Mouse (Mus musculus): ENCODE measurements around the gene Slc36a2. TPM values are rescaled to one million over a fixed set of nuclear protein-coding genes. Genes with fewer than 3 reads are reported as not detected.

The Slc36a2 gene
- polyA plus RNA-seq, 1 experiment, result 38.6 TPM

GRCm38 (mm10) chr11:55146855-55147254, 38.0 kb downstream of the Slc36a2 start:
- 97% methylated on average over 1 of the region's 1 CpGs for WGBS
- DNase-seq, result no peak
- no peak overlapping the region for H3K4me3 ChIP-seq (ENCODE audit: control insufficient read depth, insufficient read depth, low read length)
- no peaks in the 10 kb centered on the region for H3K27me3 ChIP-seq (ENCODE audit: control insufficient read depth, insufficient read depth, low read length)
- peaks cover 21% of the 10 kb centered on the region for H3K4me1 ChIP-seq (replicated peaks; ENCODE audit: control insufficient read depth, insufficient read depth, low read length)
- no peaks in the 10 kb centered on the region for H3K36me3 ChIP-seq (ENCODE audit: control insufficient read depth, insufficient read depth, low read length)
- H3K27ac ChIP-seq (ENCODE audit: control insufficient read depth, insufficient read depth, low read length), result no peak overlapping the region
- TF ChIP-seq CTCF (IDR thresholded peaks at IDR 0.05; ENCODE audit: borderline replicate concordance, control insufficient read depth, extremely low read depth, insufficient read depth, low read length, poor library complexity) (no peak), POLR2A (IDR thresholded peaks at IDR 0.05; ENCODE audit: control insufficient read depth, extremely low read depth, insufficient read depth, low read length, poor library complexity) (no peak)

- Histone ChIP-seq H3K27me3 (ENCODE audit: control insufficient read depth, insufficient read depth, low read length) (no peaks in the 10 kb centered on the region), H3K27ac (ENCODE audit: control insufficient read depth, insufficient read depth, low read length) (no peak overlapping the region), H3K4me1 (replicated peaks; ENCODE audit: control insufficient read depth, insufficient read depth, low read length) (peaks cover 21% of the 10 kb centered on the region), H3K36me3 (ENCODE audit: control insufficient read depth, insufficient read depth, low read length) (no peaks in the 10 kb centered on the region), H3K4me3 (ENCODE audit: control insufficient read depth, insufficient read depth, low read length) (no peak overlapping the region)
- TF ChIP-seq POLR2A (IDR thresholded peaks at IDR 0.05; ENCODE audit: control insufficient read depth, extremely low read depth, insufficient read depth, low read length, poor library complexity) (no peak), CTCF (IDR thresholded peaks at IDR 0.05; ENCODE audit: borderline replicate concordance, control insufficient read depth, extremely low read depth, insufficient read depth, low read length, poor library complexity) (no peak)
- DNase-seq, result no peak
- WGBS, result 95% methylated on average over 5 of the region's 5 CpGs
These were observed 40.9 kb downstream of the Slc36a2 start for GRCm38 (mm10) chr11:55144011-55144410.

DNA sequence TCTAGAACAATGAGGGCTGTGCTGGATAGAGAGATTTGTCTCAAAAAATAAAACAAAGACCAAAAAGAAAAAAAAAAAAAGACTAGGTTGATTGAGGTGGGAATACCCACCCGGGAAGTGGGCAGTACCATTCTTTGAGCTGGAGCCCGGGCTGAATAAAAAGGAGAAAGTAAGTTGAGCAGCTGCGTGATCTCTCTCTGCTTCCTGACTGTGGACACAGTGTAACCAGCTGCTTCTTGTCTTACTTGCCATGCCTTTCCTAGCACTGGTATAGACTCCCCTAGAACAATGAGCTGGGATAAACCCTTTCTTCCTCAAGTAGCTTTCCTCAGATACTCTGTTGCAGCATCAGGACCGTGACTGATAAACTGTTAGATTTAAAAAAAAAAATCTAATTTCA, 43.4 kb downstream of the Slc36a2 start:
- Histone ChIP-seq H3K27me3 (ENCODE audit: control insufficient read depth, insufficient read depth, low read length) (no peaks in the 10 kb centered on the region), H3K36me3 (ENCODE audit: control insufficient read depth, insufficient read depth, low read length) (no peaks in the 10 kb centered on the region), H3K4me3 (ENCODE audit: control insufficient read depth, insufficient read depth, low read length) (no peak overlapping the region), H3K27ac (ENCODE audit: control insufficient read depth, insufficient read depth, low read length) (no peak overlapping the region), H3K4me1 (replicated peaks; ENCODE audit: control insufficient read depth, insufficient read depth, low read length) (peaks cover 8% of the 10 kb centered on the region)
- TF ChIP-seq CTCF (IDR thresholded peaks at IDR 0.05; ENCODE audit: borderline replicate concordance, control insufficient read depth, extremely low read depth, insufficient read depth, low read length, poor library complexity) (no peak), POLR2A (IDR thresholded peaks at IDR 0.05; ENCODE audit: control insufficient read depth, extremely low read depth, insufficient read depth, low read length, poor library complexity) (no peak)
- 55% methylated on average over 4 of the region's 4 CpGs for WGBS
- DNase-seq, result no peak

GRCm38 (mm10) chr11:55137646-55138045, 47.2 kb downstream of the Slc36a2 start:
- Histone ChIP-seq H3K4me1 (replicated peaks; ENCODE audit: control insufficient read depth, insufficient read depth, low read length) (peaks cover 10% of the 10 kb centered on the region), H3K4me3 (ENCODE audit: control insufficient read depth, insufficient read depth, low read length) (no peak overlapping the region), H3K36me3 (ENCODE audit: control insufficient read depth, insufficient read depth, low read length) (no peaks in the 10 kb centered on the region), H3K27me3 (ENCODE audit: control insufficient read depth, insufficient read depth, low read length) (no peaks in the 10 kb centered on the region), H3K27ac (ENCODE audit: control insufficient read depth, insufficient read depth, low read length) (peak overlapping the region; percentile 15; the same call in 1 of the 2 replicates)
- TF ChIP-seq POLR2A (IDR thresholded peaks at IDR 0.05; ENCODE audit: control insufficient read depth, extremely low read depth, insufficient read depth, low read length, poor library complexity) (no peak), CTCF (IDR thresholded peaks at IDR 0.05; ENCODE audit: borderline replicate concordance, control insufficient read depth, extremely low read depth, insufficient read depth, low read length, poor library complexity) (no peak)
- no peak for DNase-seq

- peaks cover 10% of the 10 kb centered on the region for H3K4me1 ChIP-seq (replicated peaks; ENCODE audit: control insufficient read depth, insufficient read depth, low read length)
- no peaks in the 10 kb centered on the region for H3K36me3 ChIP-seq (ENCODE audit: control insufficient read depth, insufficient read depth, low read length)
- TF ChIP-seq POLR2A (IDR thresholded peaks at IDR 0.05; ENCODE audit: control insufficient read depth, extremely low read depth, insufficient read depth, low read length, poor library complexity) (0 out of 2 replicates have a peak, but pooled peaks have one; percentile 56), CTCF (IDR thresholded peaks at IDR 0.05; ENCODE audit: borderline replicate concordance, control insufficient read depth, extremely low read depth, insufficient read depth, low read length, poor library complexity) (no peak)
- WGBS, result 10% methylated on average over 15 of the region's 15 CpGs
- DNase-seq, result peak; percentile 88
- peak overlapping the region; percentile 97 for H3K27ac ChIP-seq (ENCODE audit: control insufficient read depth, insufficient read depth, low read length)
- H3K27me3 ChIP-seq (ENCODE audit: control insufficient read depth, insufficient read depth, low read length), result no peaks in the 10 kb centered on the region
- peak overlapping the region; percentile 35 for H3K4me3 ChIP-seq (ENCODE audit: control insufficient read depth, insufficient read depth, low read length)
These were observed 47.9 kb downstream of the Slc36a2 start for GRCm38 (mm10) chr11:55136770-55137547.

DNA sequence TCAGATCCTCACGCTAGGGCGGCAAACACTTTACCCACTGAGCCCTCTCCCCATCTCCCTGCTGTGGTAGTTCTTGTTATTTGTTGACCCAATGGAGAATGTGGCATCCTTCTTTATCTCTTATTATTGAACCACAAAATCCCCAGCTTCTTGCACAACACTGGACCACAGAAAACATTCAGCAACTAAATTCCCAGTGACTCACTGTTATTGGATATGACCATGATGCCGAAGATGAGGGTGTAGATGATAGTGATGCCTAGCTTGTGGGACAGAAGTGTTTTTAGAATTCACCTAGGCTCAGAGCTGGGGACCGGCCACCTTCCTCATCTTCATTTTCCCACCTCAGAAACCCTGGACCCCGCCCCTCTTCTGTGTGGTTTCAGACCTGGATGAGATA, 50.0 kb downstream of the Slc36a2 start:
- peaks cover 19% of the 10 kb centered on the region for H3K4me1 ChIP-seq (replicated peaks; ENCODE audit: control insufficient read depth, insufficient read depth, low read length)
- 99% methylated on average over 5 of the region's 5 CpGs for WGBS
- DNase-seq, result no peak
- TF ChIP-seq CTCF (IDR thresholded peaks at IDR 0.05; ENCODE audit: borderline replicate concordance, control insufficient read depth, extremely low read depth, insufficient read depth, low read length, poor library complexity) (no peak), POLR2A (IDR thresholded peaks at IDR 0.05; ENCODE audit: control insufficient read depth, extremely low read depth, insufficient read depth, low read length, poor library complexity) (no peak)
- no peaks in the 10 kb centered on the region for H3K36me3 ChIP-seq (ENCODE audit: control insufficient read depth, insufficient read depth, low read length)
- H3K27ac ChIP-seq (ENCODE audit: control insufficient read depth, insufficient read depth, low read length), result no peak overlapping the region
- H3K27me3 ChIP-seq (ENCODE audit: control insufficient read depth, insufficient read depth, low read length), result no peaks in the 10 kb centered on the region
- H3K4me3 ChIP-seq (ENCODE audit: control insufficient read depth, insufficient read depth, low read length), result no peak overlapping the region
